Mouse (Mus musculus): ENCODE data around the gene Dctn1.
A peak's percentile ranks its signal among the peaks of the same experiment; 100 is the strongest.

The Dctn1 gene

GRCm38 (mm10) chr6:83237123-83237522 is 71.4 kb downstream of the Dctn1 start:
- DNase-seq = no peak

DNA sequence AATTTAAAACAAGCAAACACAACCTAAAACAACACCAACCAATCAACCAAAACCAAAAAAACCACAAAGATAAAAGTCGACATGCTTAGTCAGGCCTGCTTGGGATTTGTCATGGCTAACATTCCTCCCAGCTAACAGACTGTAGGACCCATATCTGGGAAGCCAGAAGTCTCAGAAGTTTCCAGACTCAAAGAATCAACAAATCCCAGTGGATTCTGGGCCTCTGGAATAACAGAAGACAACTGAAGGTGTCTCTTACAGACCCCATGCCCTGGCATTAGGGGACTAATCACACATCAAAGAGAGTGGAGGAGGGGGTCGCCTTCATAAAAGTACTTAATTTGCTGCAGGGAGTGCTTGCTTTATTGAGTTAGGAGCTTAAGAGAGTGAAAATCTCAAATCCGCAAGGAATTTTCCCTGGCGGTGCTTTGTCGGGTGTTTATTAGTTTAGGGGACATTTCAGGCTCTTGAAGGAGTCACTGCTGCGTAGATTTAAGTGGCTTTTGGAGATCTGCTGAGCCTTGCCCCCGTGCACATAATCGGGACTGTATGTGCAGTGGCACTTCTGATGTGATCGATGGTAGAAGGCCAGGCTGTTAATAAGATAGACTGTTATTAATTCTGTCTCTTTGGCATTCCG is 78.8 kb downstream of the Dctn1 start:
- no peak for DNase-seq

DNA sequence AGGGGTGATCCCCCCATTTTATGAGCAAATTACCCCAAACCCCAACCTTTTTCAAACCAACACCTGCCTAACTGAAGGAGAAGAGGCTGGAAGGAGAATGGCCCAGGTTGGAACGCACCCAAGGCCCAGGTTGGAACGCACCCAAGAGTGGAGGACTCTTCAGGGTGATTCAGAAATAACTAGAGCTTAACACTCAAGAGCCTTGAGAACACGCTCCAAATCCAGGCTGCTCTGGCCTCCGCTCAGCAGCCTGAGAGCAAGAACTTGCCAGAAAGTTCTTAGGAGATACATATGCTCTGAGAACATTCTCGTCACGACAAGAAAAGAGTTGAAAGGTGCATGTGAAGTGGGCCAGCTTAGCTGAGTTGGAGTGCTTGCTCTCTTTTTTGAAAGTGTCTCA is 79.4 kb downstream of the Dctn1 start:
- peak; percentile 66 to 77 for DNase-seq

DNA sequence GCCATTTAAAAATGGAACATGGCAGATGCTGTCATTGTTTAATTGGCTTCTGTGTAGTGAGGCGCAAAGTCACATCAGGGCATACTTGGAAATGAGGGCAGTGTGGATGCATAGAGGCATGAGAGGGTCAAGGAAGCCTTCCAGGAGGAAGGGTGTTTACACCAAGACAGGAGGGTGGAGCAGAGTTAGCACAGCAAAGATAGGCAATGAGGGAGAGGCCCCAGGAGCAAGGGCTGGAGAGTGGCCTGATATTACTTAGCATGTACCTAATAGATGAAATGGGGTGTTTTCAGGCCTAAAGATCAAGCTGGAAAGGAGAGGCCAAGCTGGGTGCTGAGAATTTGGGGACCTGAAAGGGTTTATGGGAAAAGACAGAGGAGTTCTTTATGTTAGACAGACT is 80.3 kb downstream of the Dctn1 start:
- DNase-seq = no peak

GRCm38 (mm10) chr6:83246750-83247149 is 81.0 kb downstream of the Dctn1 start:
- DNase-seq = no peak

DNA sequence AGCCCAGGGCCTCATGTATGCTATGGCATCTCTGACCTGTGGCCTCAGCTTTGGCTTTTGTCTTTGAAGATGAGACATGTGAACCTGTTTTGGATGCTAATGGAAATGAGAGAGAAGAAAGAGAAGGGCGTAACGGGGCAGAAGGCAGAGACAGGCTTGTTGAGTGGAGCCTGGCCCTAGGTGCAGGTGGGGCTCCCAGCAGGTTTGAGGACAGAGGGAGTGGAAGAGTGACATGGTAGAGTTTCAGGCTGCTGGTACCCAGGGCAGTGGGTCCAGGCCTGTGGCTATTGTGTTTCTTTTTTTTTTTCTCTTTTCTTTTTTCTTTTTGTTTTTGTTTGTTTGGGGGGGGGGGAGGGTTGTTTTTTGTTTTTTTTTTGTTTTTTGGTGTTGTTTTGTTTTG is 81.4 kb downstream of the Dctn1 start:
- DNase-seq = no peak

Data from kidney, adult 8-10 months (tissue).